Mouse (Mus musculus): Measurements from ENCODE around the gene Myf6.

- TF ChIP-seq JUND (conservative IDR thresholded peaks at IDR 0.05; ENCODE audit: low read depth, low read length) (no peak), CTCF (conservative IDR thresholded peaks at IDR 0.05 in 1 of 2, IDR thresholded peaks at IDR 0.05 in 1 of 2; ENCODE audit: low read depth in 2 of 2, low read length in 2 of 2) (no peak), ZKSCAN1 (IDR thresholded peaks at IDR 0.05; ENCODE audit: borderline replicate concordance, low read depth, low read length) (no peak), E2F4 (IDR thresholded peaks at IDR 0.05; ENCODE audit: insufficient replicate concordance, low read depth, low read length) (no peak), KAT2A (IDR thresholded peaks at IDR 0.05; ENCODE audit: insufficient replicate concordance, low read length) (no peak)
Measured at GRCm38 (mm10) chr10:107499656-107500055, 5.1 kb upstream of the Myf6 start.
